Mouse (Mus musculus) lung, embryonic 16.5 days (tissue): ENCODE results near the gene Hnrnpa3. TPM values are rescaled to one million over a fixed set of nuclear protein-coding genes. Genes with fewer than 3 reads are reported as not detected.

Source experiments
- ATAC-seq: fragments of 200-750 bp; cut with Nextera tagmentation; 2 replicates; pipeline ENCODE4 v1.8.0; 2017; ENCODE audit warnings: low read depth, mild to moderate bottlenecking, moderate library complexity
- H3K27ac ChIP-seq: fragments of 300-500 bp; sonication (generic); 2 replicates; pipeline ENCODE4 v1.5.1; 2014; ENCODE audit warnings: mild to moderate bottlenecking, control low read depth, low read length
- H3K27me3 ChIP-seq: fragments of 300-500 bp; sonication (generic); 2 replicates; pipeline ENCODE4 v1.6.1; 2014; ENCODE audit warnings: low read depth, low read length, mixed read lengths; ENCODE audit not compliant: control insufficient read depth, insufficient read depth
- H3K36me3 ChIP-seq: fragments of 300-500 bp; sonication (generic); 2 replicates; pipeline ENCODE4 v1.6.1; 2014; ENCODE audit warnings: low read length; ENCODE audit not compliant: control insufficient read depth, insufficient read depth
- H3K4me1 ChIP-seq: fragments of 300-500 bp; sonication (generic); replicated peaks from 2 replicates; pipeline ENCODE4 v1.6.1; 2014; ENCODE audit warnings: low read length, mixed read lengths; ENCODE audit not compliant: control insufficient read depth, insufficient read depth
- H3K4me2 ChIP-seq: fragments of 300-500 bp; sonication (generic); 2 replicates; pipeline ENCODE4 v1.6.1; 2014; ENCODE audit warnings: low read depth, low read length, control low read depth
- H3K4me3 ChIP-seq: fragments of 300-500 bp; sonication (generic); 2 replicates; pipeline ENCODE4 v1.5.1; 2014; ENCODE audit warnings: mild to moderate bottlenecking, low read length, control low read depth
- H3K9ac ChIP-seq: fragments of 300-500 bp; sonication (generic); 2 replicates; pipeline ENCODE4 v1.6.1; 2014; ENCODE audit warnings: low read length, control low read depth
- H3K9me3 ChIP-seq: fragments of 300-500 bp; sonication (generic); 2 replicates; pipeline ENCODE4 v1.6.1; 2016; ENCODE audit warnings: low read length; ENCODE audit not compliant: control insufficient read depth
- WGBS: fragments of 180-500 bp; shearing (Covaris S2); extraction: QIAGEN DNeasy Blood & Tissue Kit; methylation state at CpG from one replicate; pipeline ENCODE4 v1.1.7; 2014; 5-methylcytosine and 5-hydroxymethylcytosine counted together
- polyA plus RNA-seq: library from polyadenylated mRNA; unstranded; fragments of >200 nt; fragmentation: Nextera tagmentation; extraction: Ambion mirVana; gene quantifications from 2 replicates; pipeline ENCODE4 v1.2.1, GENCODE M21; 2015

Hnrnpa3 gene
- polyA plus RNA-seq, 1 experiment from 2014 or later, result 346 TPM

DNA sequence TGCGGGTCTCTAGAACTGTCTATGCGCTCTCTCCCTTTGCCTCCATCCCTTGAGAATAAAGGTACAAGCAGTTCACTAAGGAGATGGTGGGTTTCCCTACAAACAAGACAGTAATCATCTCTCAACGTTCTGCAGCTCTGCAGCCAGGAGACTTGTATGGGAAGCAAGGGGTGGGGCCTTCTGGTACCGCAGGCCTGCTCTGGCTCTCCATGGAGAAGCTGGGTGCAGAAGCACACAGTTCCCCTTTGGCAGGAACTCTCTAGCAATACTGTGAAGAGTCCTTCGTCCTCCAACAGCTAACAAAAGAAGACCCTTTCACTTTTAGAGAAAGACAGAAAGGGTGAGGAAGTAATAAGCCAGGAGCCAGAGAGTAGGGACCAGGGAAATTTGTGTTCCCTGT, 37.3 kb downstream of the Hnrnpa3 start:
- Histone ChIP-seq H3K27ac (0 out of 2 replicates have a peak overlapping the region, but pooled peaks have one; percentile 18), H3K4me1 (peaks cover 39% of the 10 kb centered on the region), H3K4me3 (no peak overlapping the region), H3K9ac (0 out of 2 replicates have a peak overlapping the region, but pooled peaks have one; percentile 14), H3K4me2 (no peak overlapping the region), H3K27me3 (no peaks in the 10 kb centered on the region), H3K36me3 (no peaks in the 10 kb centered on the region; the same call in 1 of the 2 replicates), H3K9me3 (no peaks in the 10 kb centered on the region)
- no peak for ATAC-seq
- WGBS, result 51% methylated on average over 5 of the region's 5 CpGs

DNA sequence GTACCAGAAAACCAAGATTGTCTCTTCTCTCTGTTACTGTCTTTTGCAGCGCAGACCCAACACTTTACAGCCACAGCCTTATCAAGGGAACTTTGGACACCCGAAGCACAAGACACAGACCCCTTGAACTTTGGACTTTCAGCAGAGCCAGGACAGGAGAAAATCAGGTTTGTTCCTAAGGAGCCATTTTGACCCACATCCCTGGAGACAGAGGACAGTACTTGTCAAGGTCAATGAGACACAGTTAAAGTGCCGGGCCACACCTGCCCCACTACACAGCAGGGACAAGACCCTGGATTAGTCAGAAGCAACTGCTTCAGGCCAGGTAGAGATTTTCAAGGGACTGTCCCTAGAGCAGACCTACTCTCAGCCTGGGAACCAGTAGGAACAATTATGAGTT, 38.2 kb downstream of the Hnrnpa3 start:
- no peaks in the 10 kb centered on the region for H3K9me3 ChIP-seq
- no peaks in the 10 kb centered on the region for H3K27me3 ChIP-seq
- ATAC-seq, result no peak
- no peak overlapping the region for H3K4me3 ChIP-seq
- peaks cover 46% of the 10 kb centered on the region for H3K4me1 ChIP-seq
- no peak overlapping the region for H3K27ac ChIP-seq
- H3K36me3 ChIP-seq, result no peaks in the 10 kb centered on the region; the same call in 1 of the 2 replicates
- WGBS, result 67% methylated on average over 3 of the region's 3 CpGs
- no peak overlapping the region for H3K4me2 ChIP-seq
- H3K9ac ChIP-seq, result peak overlapping the region; percentile 24; the same call in 1 of the 2 replicates

DNA sequence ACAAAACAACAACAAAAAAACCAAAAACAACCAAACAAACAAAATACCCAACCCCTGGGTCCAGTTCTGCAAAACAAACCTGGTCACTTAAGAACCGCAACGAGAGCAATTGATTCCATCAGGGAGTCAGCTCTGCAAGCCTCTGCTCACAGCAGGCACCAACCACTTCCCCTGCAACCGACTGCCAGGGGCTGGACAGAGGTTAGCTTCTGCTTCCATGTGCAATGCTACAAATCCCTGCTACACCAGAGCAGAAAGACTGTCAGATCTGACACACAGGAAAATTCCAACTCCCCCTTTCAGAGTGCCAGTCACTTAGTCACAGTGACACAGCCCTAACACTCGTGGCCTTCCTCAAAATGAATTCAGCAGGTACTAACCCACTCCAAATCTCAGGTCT, 38.9 kb downstream of the Hnrnpa3 start:
- 39% methylated on average over 4 of the region's 4 CpGs for WGBS
- Histone ChIP-seq H3K4me3 (no peak overlapping the region), H3K9me3 (no peaks in the 10 kb centered on the region), H3K36me3 (no peaks in the 10 kb centered on the region; the same call in 1 of the 2 replicates), H3K27ac (no peak overlapping the region), H3K4me2 (no peak overlapping the region), H3K27me3 (no peaks in the 10 kb centered on the region), H3K9ac (no peak overlapping the region), H3K4me1 (peaks cover 46% of the 10 kb centered on the region)
- ATAC-seq, result no peak

DNA sequence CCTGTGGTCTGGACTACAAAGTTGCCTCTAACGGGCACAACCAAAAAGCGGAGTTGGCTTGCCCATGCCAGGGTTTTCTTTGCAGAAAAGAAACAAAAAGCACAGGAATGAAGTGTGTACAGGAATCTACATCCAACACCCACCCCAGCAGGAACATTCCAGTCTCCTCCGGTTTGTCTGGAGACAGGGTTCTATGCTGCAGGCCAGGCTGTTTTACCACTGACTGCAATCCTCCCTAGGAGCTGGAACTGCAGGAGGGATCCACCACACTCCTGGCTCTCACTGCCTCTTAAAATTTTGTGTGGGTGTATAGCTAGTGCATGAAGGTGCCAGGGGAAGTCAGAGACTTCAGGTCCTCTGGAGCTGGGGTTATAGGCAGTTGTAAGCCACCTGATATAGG, 39.8 kb downstream of the Hnrnpa3 start:
- Histone ChIP-seq H3K36me3 (no peaks in the 10 kb centered on the region; the same call in 1 of the 2 replicates), H3K4me3 (no peak overlapping the region), H3K27ac (no peak overlapping the region), H3K4me2 (no peak overlapping the region), H3K27me3 (no peaks in the 10 kb centered on the region), H3K4me1 (peaks cover 45% of the 10 kb centered on the region), H3K9ac (peak overlapping the region; percentile 25; the same call in 1 of the 2 replicates), H3K9me3 (no peaks in the 10 kb centered on the region)
- ATAC-seq, result no peak
- WGBS, result 65% methylated on average over 3 of the region's 3 CpGs

DNA sequence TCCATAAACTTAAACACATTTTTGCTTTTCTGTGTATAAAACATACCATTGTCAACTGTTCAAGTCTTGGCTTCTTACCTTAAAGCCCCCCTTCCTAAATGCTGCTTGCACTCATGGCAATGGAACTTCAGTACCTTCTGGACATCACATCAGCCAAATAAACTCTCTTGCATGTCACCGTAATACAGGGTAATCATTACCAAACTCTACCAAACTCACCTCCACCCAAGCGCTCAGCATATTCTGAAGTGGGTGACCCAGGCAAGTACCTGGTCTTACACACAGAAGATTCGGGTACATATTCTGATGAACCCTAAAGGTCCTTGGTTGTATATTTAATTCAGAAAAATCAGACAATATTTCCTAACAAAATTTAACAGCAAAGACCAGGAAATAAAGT, 41.5 kb downstream of the Hnrnpa3 start:
- Histone ChIP-seq H3K4me1 (peaks cover 51% of the 10 kb centered on the region), H3K27ac (no peak overlapping the region), H3K9ac (no peak overlapping the region), H3K36me3 (no peaks in the 10 kb centered on the region; the same call in 1 of the 2 replicates), H3K27me3 (no peaks in the 10 kb centered on the region), H3K4me3 (no peak overlapping the region; the same call in 1 of the 2 replicates), H3K9me3 (no peaks in the 10 kb centered on the region), H3K4me2 (peak overlapping the region; percentile 91)
- no peak for ATAC-seq
- WGBS, result 67% methylated on average over 3 of the region's 3 CpGs

DNA sequence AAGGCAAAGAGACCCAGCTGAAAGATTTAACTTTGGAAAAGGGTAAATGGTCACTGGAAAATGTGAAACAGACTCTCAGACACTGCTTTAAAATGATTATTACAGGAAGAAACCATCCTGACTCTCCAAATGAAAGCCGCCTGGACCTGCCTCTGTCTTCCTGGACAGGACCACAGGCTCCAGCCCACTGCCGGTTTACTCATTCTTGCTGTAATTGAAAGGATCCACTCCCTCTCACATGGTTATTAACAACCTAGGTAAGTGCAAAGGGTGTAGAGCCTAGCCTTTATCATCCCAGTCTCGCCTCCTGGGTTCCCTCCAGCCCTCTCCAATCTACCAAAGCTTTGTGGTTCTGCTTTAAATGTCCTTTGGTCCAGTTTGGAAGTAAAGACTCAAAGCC, 42.1 kb downstream of the Hnrnpa3 start:
- H3K36me3 ChIP-seq, result no peaks in the 10 kb centered on the region; the same call in 1 of the 2 replicates
- peak overlapping the region; percentile 99 for H3K4me3 ChIP-seq
- WGBS, result 52% methylated on average over 3 of the region's 3 CpGs
- H3K27ac ChIP-seq, result no peak overlapping the region
- H3K4me1 ChIP-seq, result peaks cover 51% of the 10 kb centered on the region
- H3K9me3 ChIP-seq, result no peaks in the 10 kb centered on the region
- no peaks in the 10 kb centered on the region for H3K27me3 ChIP-seq
- peak overlapping the region; percentile 91 for H3K4me2 ChIP-seq
- peak overlapping the region; percentile 97 for H3K9ac ChIP-seq
- ATAC-seq, result no peak

DNA sequence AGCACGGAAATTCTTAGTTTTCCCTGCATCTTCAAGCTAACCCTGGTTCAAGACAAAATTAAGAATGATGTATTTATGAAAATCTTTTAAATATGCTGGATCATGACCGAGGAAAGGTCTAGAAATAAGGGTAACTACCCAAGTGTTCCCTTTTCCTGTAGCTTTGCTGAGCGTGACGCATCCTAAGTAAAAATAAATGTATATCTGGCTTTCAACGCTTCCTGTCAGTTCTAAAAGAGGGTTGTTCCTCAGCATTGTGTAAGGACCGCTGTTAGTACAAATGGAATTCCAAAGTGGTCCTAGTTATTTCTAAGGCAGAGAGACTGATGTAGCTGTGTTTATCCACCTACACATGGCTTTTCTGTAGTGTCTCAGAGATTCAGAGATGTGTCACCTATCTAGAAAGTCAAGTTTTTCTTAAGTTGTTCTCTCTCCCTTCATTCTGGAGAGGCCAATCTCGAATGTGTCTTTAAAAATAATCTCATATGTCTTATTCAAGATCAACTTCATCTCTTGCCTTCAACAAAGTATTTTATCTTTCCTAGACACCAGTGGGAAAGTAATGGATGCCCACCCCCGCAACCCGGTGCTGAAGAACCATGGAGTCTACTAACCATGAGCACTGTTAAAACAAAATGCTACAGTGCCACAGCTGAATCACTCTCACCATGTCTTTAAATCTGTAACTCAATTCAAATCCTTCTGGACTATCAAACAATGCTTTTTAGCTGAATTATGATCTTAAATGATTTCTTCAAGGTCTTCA, 42.9 kb downstream of the Hnrnpa3 start:
- Histone ChIP-seq H3K27ac (peak overlapping the region; percentile 99), H3K4me3 (peak overlapping the region; percentile 99), H3K4me2 (peak overlapping the region; percentile 91), H3K27me3 (no peaks in the 10 kb centered on the region), H3K36me3 (no peaks in the 10 kb centered on the region; the same call in 1 of the 2 replicates), H3K9ac (peak overlapping the region; percentile 97), H3K9me3 (no peaks in the 10 kb centered on the region), H3K4me1 (peaks cover 49% of the 10 kb centered on the region)
- WGBS, result 30% methylated on average over 9 of the region's 9 CpGs
- ATAC-seq, result no peak

DNA sequence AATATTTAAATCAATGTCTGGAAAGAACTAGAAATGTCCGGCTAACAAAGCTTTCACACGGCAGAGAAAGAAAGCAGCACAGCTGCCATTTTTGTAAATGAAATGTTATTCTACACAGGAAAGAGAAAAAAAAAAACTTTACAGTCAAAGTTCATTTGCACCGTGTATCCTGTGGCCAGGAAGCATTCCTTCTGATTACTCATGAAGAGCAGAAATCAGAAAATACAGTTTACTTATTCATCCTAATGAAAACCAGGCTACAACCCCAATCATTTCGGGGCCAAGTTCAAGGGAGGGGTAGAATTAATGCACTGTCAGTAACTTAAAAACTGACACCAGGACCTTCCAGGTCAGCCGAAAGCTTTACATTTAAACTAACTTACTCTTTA, 43.5 kb downstream of the Hnrnpa3 start:
- peak overlapping the region; percentile 99 for H3K4me3 ChIP-seq
- no peaks in the 10 kb centered on the region; the same call in 1 of the 2 replicates for H3K36me3 ChIP-seq
- H3K4me2 ChIP-seq, result peak overlapping the region; percentile 91
- H3K27ac ChIP-seq, result peak overlapping the region; percentile 99
- no peaks in the 10 kb centered on the region for H3K27me3 ChIP-seq
- no peak for ATAC-seq
- H3K4me1 ChIP-seq, result peaks cover 48% of the 10 kb centered on the region
- H3K9me3 ChIP-seq, result no peaks in the 10 kb centered on the region
- peak overlapping the region; percentile 97 for H3K9ac ChIP-seq
- 4% methylated on average over 5 of the region's 5 CpGs for WGBS

DNA sequence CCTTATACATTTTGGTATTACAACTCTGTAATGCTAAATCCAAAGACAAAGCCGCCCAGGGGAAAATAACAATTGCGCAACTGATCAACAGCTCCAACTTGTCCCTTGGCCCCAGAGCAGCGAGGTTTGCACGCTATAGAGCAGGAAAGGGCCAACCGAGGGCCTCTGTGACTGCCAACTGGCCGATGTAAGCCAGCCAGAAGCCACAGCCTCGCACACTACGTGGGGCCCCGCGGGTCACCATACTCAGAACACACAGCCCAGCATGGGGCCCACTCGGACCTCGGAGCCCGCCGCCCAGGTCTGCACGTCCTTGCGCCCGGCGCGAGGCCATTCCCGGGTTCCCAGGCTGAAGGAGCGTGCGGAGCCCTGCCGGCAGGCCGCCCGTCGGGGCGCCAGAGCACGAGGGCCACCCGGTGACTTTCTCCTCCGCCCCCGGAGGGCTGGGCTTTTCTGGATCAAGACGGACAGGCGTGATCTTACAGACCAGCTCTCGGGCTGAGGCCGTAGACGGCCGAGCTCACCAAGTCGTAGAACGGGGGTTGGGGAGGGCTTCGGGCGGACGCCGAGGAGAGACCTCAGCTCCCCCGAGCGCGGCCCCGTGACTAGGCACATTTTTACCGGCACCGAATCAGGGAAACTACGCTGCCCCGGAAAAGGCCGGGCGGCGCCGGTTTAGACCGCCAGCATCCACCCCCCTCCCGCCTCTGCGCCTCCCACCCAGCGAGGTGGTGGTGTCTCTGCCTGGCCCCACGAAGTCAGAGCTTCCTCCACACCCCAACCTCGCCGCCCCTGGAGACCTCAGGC, 44.5 kb downstream of the Hnrnpa3 start:
- peak overlapping the region; percentile 99 for H3K27ac ChIP-seq
- H3K9ac ChIP-seq, result peak overlapping the region; percentile 97
- peaks cover 43% of the 10 kb centered on the region for H3K4me1 ChIP-seq
- no peaks in the 10 kb centered on the region for H3K9me3 ChIP-seq
- no peaks in the 10 kb centered on the region for H3K27me3 ChIP-seq
- peak overlapping the region; percentile 99 for H3K4me3 ChIP-seq
- peak overlapping the region; percentile 91 for H3K4me2 ChIP-seq
- peak; percentile 68 for ATAC-seq
- H3K36me3 ChIP-seq, result no peaks in the 10 kb centered on the region; the same call in 1 of the 2 replicates
- WGBS, result under 1% methylated on average over 62 of the region's 62 CpGs
